Mouse (Mus musculus): ENCODE data around the gene Gpm6a. TPM values are rescaled to one million over a fixed set of nuclear protein-coding genes. Genes with fewer than 3 reads are reported as not detected.

Gpm6a gene
- polyA plus RNA-seq, 1 experiment: 1.4 TPM

DNA sequence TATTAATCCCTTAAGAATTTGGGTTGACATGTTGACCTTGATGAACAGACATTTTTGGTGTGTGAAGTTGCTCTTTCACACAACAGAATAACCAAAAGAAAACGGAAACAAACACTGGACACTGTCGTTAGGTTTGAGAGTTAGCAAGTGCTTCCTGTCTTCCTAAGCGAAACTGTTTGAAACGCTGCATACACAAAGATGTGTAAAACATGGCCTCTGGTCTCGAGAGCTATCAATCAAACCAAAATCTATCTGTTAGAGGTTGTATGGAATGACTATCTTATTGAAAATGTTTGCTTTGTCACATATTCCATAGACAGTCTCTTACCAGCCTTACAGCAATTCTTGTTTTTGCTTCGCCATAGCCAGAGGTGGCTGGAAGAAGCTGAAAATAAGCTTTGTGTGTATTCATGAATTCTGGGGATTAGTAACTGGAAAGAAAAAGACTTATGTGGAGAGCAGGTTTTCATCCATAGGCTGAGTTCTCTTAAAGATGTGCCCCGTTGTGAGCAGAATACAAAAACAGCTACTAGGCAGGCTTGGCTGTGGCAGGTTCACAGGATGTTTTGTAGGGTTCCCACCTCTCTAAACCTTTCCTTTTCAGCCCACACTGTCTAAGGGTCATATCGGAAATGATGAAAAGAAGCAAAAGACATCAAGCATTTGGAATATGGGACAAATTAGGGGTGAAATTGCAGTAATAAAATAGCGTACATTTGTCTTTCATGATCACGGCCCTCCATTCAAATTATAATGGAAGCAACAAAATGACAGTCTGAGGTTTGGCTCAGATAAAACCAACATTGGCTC, 71.4 kb downstream of the Gpm6a start:
- DNase-seq: no peak
- no peak overlapping the region for H3K4me3 ChIP-seq (ENCODE audit: control insufficient read depth, insufficient read depth, low read length)
- no peaks in the 10 kb centered on the region for H3K4me1 ChIP-seq (replicated peaks; ENCODE audit: control insufficient read depth, insufficient read depth, low read length)
- no peak overlapping the region for H3K27ac ChIP-seq (ENCODE audit: control insufficient read depth, insufficient read depth, low read length)
- TF ChIP-seq POLR2A (IDR thresholded peaks at IDR 0.05; ENCODE audit: control insufficient read depth, extremely low read depth, insufficient read depth, low read length, poor library complexity) (no peak), CTCF (IDR thresholded peaks at IDR 0.05; ENCODE audit: borderline replicate concordance, control insufficient read depth, extremely low read depth, insufficient read depth, low read length, poor library complexity) (no peak)
- WGBS: 77% methylated on average over 10 of the region's 10 CpGs
- H3K27me3 ChIP-seq (ENCODE audit: control insufficient read depth, insufficient read depth, low read length): no peaks in the 10 kb centered on the region
- no peaks in the 10 kb centered on the region for H3K36me3 ChIP-seq (ENCODE audit: control insufficient read depth, insufficient read depth, low read length)

DNA sequence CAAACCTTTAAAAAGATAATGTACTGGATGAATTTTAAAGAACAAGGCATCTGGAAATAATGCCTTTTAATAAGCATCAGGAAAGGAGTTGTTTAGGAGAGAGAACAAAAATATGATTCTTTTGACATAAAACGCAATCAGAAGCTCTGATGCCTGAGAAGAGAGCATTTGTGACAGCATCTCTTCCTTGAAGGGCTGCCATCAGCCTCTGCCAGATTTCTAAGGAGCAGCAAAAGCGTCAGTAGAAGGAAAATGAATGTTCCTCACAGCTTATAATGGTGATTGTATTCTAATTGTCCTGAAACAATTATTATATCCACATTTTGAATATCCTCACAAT, 72.0 kb downstream of the Gpm6a start:
- TF ChIP-seq POLR2A (IDR thresholded peaks at IDR 0.05; ENCODE audit: control insufficient read depth, extremely low read depth, insufficient read depth, low read length, poor library complexity) (no peak), CTCF (IDR thresholded peaks at IDR 0.05; ENCODE audit: borderline replicate concordance, control insufficient read depth, extremely low read depth, insufficient read depth, low read length, poor library complexity) (no peak)
- 78% methylated on average over 2 of the region's 2 CpGs for WGBS
- DNase-seq: no peak

GRCm38 (mm10) chr8:55028371-55028770, 73.7 kb downstream of the Gpm6a start:
- TF ChIP-seq POLR2A (IDR thresholded peaks at IDR 0.05; ENCODE audit: control insufficient read depth, extremely low read depth, insufficient read depth, low read length, poor library complexity) (no peak), CTCF (IDR thresholded peaks at IDR 0.05; ENCODE audit: borderline replicate concordance, control insufficient read depth, extremely low read depth, insufficient read depth, low read length, poor library complexity) (no peak)
- WGBS: 87% methylated on average over 2 of the region's 2 CpGs
- no peak for DNase-seq
- H3K36me3 ChIP-seq (ENCODE audit: control insufficient read depth, insufficient read depth, low read length): no peaks in the 10 kb centered on the region
- no peak overlapping the region for H3K27ac ChIP-seq (ENCODE audit: control insufficient read depth, insufficient read depth, low read length)
- H3K27me3 ChIP-seq (ENCODE audit: control insufficient read depth, insufficient read depth, low read length): no peaks in the 10 kb centered on the region
- no peaks in the 10 kb centered on the region for H3K4me1 ChIP-seq (replicated peaks; ENCODE audit: control insufficient read depth, insufficient read depth, low read length)
- H3K4me3 ChIP-seq (ENCODE audit: control insufficient read depth, insufficient read depth, low read length): no peak overlapping the region

More for the DNA sequence above, 72.0 kb downstream of the Gpm6a start:
- Histone ChIP-seq H3K27ac (ENCODE audit: control insufficient read depth, insufficient read depth, low read length) (no peak overlapping the region), H3K4me3 (ENCODE audit: control insufficient read depth, insufficient read depth, low read length) (no peak overlapping the region), H3K27me3 (ENCODE audit: control insufficient read depth, insufficient read depth, low read length) (no peaks in the 10 kb centered on the region), H3K4me1 (replicated peaks; ENCODE audit: control insufficient read depth, insufficient read depth, low read length) (no peaks in the 10 kb centered on the region), H3K36me3 (ENCODE audit: control insufficient read depth, insufficient read depth, low read length) (no peaks in the 10 kb centered on the region)

GRCm38 (mm10) chr8:55031099-55031498, 76.5 kb downstream of the Gpm6a start:
- DNase-seq: no peak
- Histone ChIP-seq H3K36me3 (ENCODE audit: control insufficient read depth, insufficient read depth, low read length) (no peaks in the 10 kb centered on the region), H3K27me3 (ENCODE audit: control insufficient read depth, insufficient read depth, low read length) (no peaks in the 10 kb centered on the region), H3K4me1 (replicated peaks; ENCODE audit: control insufficient read depth, insufficient read depth, low read length) (no peaks in the 10 kb centered on the region), H3K27ac (ENCODE audit: control insufficient read depth, insufficient read depth, low read length) (no peak overlapping the region), H3K4me3 (ENCODE audit: control insufficient read depth, insufficient read depth, low read length) (no peak overlapping the region)
- no peak for TF ChIP-seq POLR2A (IDR thresholded peaks at IDR 0.05; ENCODE audit: control insufficient read depth, extremely low read depth, insufficient read depth, low read length, poor library complexity)
- no peak for TF ChIP-seq CTCF (IDR thresholded peaks at IDR 0.05; ENCODE audit: borderline replicate concordance, control insufficient read depth, extremely low read depth, insufficient read depth, low read length, poor library complexity)

GRCm38 (mm10) chr8:55034309-55034708, 79.7 kb downstream of the Gpm6a start:
- Histone ChIP-seq H3K27ac (ENCODE audit: control insufficient read depth, insufficient read depth, low read length) (no peak overlapping the region), H3K4me1 (replicated peaks; ENCODE audit: control insufficient read depth, insufficient read depth, low read length) (no peaks in the 10 kb centered on the region), H3K4me3 (ENCODE audit: control insufficient read depth, insufficient read depth, low read length) (no peak overlapping the region), H3K27me3 (ENCODE audit: control insufficient read depth, insufficient read depth, low read length) (no peaks in the 10 kb centered on the region), H3K36me3 (ENCODE audit: control insufficient read depth, insufficient read depth, low read length) (no peaks in the 10 kb centered on the region)
- no peak for TF ChIP-seq CTCF (IDR thresholded peaks at IDR 0.05; ENCODE audit: borderline replicate concordance, control insufficient read depth, extremely low read depth, insufficient read depth, low read length, poor library complexity)
- no peak for TF ChIP-seq POLR2A (IDR thresholded peaks at IDR 0.05; ENCODE audit: control insufficient read depth, extremely low read depth, insufficient read depth, low read length, poor library complexity)
- DNase-seq: no peak
- WGBS: 17% methylated on average over 1 of the region's 1 CpGs

DNA sequence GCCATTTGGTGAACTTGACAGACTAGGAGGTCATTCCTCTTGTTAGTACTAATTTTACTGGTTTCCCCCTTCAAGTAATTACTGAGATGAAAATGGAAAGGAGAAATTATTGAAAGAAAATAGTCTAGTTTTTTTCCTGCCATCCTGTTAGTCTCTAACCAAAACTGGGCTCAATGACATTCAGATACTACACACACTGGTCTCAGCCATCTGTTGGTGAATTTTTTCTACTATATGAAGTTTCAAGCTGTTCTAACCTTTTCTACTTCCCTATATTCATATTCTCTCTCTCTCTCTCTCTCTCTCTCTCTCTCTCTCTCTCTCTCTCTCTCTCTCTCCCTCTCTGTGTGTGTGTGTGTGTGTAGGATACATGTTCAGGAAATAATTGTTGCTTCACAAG, 80.8 kb downstream of the Gpm6a start:
- Histone ChIP-seq H3K27me3 (ENCODE audit: control insufficient read depth, insufficient read depth, low read length) (no peaks in the 10 kb centered on the region), H3K36me3 (ENCODE audit: control insufficient read depth, insufficient read depth, low read length) (no peaks in the 10 kb centered on the region), H3K4me1 (replicated peaks; ENCODE audit: control insufficient read depth, insufficient read depth, low read length) (no peaks in the 10 kb centered on the region), H3K4me3 (ENCODE audit: control insufficient read depth, insufficient read depth, low read length) (no peak overlapping the region), H3K27ac (ENCODE audit: control insufficient read depth, insufficient read depth, low read length) (no peak overlapping the region)
- DNase-seq: no peak
- TF ChIP-seq CTCF (IDR thresholded peaks at IDR 0.05; ENCODE audit: borderline replicate concordance, control insufficient read depth, extremely low read depth, insufficient read depth, low read length, poor library complexity) (no peak), POLR2A (IDR thresholded peaks at IDR 0.05; ENCODE audit: control insufficient read depth, extremely low read depth, insufficient read depth, low read length, poor library complexity) (no peak)

- DNase-seq: no peak
- H3K27me3 ChIP-seq (ENCODE audit: control insufficient read depth, insufficient read depth, low read length): no peaks in the 10 kb centered on the region
- TF ChIP-seq POLR2A (IDR thresholded peaks at IDR 0.05; ENCODE audit: control insufficient read depth, extremely low read depth, insufficient read depth, low read length, poor library complexity) (no peak), CTCF (IDR thresholded peaks at IDR 0.05; ENCODE audit: borderline replicate concordance, control insufficient read depth, extremely low read depth, insufficient read depth, low read length, poor library complexity) (no peak)
- no peak overlapping the region for H3K4me3 ChIP-seq (ENCODE audit: control insufficient read depth, insufficient read depth, low read length)
- WGBS: 44% methylated on average over 1 of the region's 1 CpGs
- H3K36me3 ChIP-seq (ENCODE audit: control insufficient read depth, insufficient read depth, low read length): no peaks in the 10 kb centered on the region
- no peak overlapping the region for H3K27ac ChIP-seq (ENCODE audit: control insufficient read depth, insufficient read depth, low read length)
- H3K4me1 ChIP-seq (replicated peaks; ENCODE audit: control insufficient read depth, insufficient read depth, low read length): no peaks in the 10 kb centered on the region
These were observed 88.3 kb downstream of the Gpm6a start for GRCm38 (mm10) chr8:55042955-55043354.

All from thymus, adult 2 months (tissue).